Mouse (Mus musculus): ENCODE data around the gene Hist1h3d. TPM values are rescaled to one million over a fixed set of nuclear protein-coding genes. Genes with fewer than 3 reads are reported as not detected.
A peak's percentile ranks its signal among the peaks of the same experiment; 100 is the strongest.
"Not testable (repeated sequence)": the region's sequence is repeated elsewhere in the genome, so short reads cannot be mapped to it uniquely, and the experiment has no call there.

The Hist1h3d gene
- total RNA-seq, 2 experiments from 2014 or later = 96.3 to 159 TPM

- no peak for ATAC-seq (ENCODE audit: poor library complexity, severe bottlenecking)
Measured at GRCm38 (mm10) chr13:23583387-23584068, 8.0 kb downstream of the Hist1h3d start.

DNA sequence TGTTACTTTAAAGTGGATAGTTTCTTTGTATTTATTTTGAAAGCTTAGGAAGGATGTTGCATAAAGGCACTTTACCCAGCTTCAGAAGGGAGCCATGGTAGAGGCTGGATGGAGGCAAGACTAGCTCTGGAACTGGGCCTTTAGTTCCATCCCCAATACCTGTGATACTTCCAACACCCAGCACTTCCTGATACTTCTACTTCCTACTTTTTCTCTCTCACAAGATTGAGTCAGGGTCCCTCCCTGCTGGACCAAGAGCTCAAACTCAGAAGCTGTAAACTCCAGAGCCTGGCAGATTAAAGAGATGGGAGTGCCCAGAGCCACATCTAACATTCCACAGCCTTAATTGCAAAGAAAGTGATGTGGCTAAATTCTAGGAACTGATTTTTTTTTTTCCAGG lies 8.8 kb downstream of the Hist1h3d start:
- no peak for ATAC-seq (ENCODE audit: poor library complexity, severe bottlenecking)

- ATAC-seq (ENCODE audit: poor library complexity, severe bottlenecking) = peak; percentile 36
Measured at GRCm38 (mm10) chr13:23585029-23585441, 9.5 kb downstream of the Hist1h3d start.

DNA sequence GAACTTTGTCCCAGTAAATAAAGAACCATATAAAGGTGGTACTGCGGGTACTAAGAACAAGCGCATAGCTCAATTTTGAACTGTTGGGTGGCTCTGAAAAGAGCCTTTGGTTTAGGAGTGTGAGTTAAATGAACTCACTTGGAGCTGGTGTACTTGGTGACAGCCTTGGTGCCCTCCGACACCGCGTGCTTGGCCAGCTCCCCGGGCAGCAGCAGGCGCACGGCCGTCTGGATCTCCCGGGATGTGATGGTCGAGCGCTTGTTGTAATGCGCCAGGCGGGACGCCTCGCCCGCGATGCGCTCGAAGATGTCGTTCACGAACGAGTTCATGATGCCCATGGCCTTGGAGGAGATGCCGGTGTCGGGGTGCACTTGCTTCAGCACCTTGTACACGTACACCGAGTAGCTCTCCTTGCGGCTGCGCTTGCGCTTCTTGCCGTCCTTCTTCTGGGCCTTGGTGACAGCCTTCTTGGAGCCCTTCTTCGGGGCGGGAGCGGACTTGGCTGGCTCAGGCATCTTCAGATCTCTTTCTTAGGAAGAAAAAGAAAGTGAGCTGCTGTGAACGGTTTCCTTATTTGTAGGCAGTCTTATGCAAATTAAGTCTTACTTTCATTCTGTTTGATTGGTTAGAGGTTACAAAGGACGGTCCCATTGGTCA lies 10.0 kb downstream of the Hist1h3d start:
- peak; percentile 73 for ATAC-seq (ENCODE audit: poor library complexity, severe bottlenecking)

DNA sequence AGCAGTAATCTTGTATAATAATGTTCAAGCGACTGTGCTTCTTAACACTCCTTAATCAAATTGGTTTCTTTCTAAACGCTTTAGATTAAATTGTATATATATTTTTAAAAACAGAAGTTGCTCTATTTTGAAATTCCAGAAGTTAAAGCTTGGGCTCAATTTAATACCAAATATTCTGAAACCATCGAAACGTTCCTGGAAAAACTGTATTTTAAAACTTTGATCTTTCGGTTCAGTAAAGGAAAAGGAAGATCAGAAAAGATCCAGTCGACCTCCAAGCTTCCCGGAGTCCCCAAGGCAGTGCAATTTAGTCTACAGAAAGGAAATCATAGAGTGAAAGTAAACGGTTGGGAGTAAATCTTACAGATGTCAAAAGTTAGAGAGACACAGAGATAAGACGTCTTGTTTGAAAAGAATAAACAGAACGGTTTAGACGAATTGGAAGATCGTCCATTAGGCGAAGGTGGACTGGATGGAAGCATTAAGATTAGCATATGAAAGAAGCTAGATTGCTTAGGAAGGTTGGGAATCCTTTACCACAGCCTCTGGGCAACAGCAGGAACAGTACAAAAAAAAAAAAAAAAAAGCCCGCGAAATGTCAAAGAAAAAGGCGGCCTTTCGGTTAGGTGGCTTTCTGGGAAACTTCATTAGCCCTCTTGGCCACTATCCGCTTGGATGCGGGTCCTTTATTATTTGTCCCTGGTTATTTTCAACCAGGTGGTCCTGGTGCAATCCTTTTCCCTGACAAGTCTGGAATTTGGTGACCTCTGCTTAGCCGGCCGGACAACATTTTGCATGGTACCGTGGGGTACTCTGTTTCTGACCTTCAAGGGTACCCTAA lies 10.8 kb downstream of the Hist1h3d start:
- no peak for ATAC-seq (ENCODE audit: poor library complexity, severe bottlenecking)

GRCm38 (mm10) chr13:23586940-23587225 lies 11.3 kb downstream of the Hist1h3d start:
- ATAC-seq (ENCODE audit: poor library complexity, severe bottlenecking) = no peak

DNA sequence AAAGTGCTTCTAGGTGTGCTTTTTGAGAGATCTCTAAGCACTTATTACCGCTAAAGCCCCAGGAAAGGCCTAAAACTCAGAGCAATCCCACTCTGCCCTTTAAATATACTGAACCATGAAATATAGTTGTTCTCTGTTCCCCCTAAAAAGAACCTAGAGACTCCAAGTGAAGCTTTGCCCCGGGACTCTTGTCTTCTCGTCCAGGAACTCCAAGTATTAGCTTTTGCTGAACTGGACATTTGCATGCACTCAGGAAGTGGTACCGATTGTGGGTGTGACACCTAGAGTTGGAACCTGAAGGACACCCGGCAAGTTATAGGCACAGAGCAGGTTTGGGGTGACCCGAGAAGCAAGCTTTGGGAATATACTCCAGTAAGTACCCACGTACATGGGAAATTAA lies 15.6 kb downstream of the Hist1h3d start:
- no peak for ATAC-seq (ENCODE audit: poor library complexity, severe bottlenecking)

DNA sequence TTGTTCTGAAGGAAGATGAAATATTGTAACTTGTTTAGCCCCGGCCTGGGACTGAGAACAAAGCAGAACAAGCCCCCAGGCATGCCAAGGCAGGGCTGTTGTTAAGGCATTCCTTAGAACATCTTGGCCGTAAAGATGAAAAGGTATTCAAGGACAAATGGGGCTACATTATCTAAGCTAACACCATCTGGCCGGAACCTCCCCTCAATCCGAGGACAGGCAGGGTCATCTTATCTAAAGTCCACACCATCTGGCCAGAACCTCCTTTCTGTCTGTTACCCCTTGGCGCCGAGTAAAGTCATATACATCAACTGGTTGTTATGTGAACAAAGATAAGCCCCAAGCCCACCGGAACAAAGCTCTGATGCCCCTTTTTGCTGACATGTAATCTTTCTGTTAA lies 16.3 kb downstream of the Hist1h3d start:
- ATAC-seq (ENCODE audit: poor library complexity, severe bottlenecking) = not testable (repeated sequence)

- ATAC-seq (ENCODE audit: poor library complexity, severe bottlenecking) = no peak
Measured at GRCm38 (mm10) chr13:23592614-23593013, 17.1 kb downstream of the Hist1h3d start.

DNA sequence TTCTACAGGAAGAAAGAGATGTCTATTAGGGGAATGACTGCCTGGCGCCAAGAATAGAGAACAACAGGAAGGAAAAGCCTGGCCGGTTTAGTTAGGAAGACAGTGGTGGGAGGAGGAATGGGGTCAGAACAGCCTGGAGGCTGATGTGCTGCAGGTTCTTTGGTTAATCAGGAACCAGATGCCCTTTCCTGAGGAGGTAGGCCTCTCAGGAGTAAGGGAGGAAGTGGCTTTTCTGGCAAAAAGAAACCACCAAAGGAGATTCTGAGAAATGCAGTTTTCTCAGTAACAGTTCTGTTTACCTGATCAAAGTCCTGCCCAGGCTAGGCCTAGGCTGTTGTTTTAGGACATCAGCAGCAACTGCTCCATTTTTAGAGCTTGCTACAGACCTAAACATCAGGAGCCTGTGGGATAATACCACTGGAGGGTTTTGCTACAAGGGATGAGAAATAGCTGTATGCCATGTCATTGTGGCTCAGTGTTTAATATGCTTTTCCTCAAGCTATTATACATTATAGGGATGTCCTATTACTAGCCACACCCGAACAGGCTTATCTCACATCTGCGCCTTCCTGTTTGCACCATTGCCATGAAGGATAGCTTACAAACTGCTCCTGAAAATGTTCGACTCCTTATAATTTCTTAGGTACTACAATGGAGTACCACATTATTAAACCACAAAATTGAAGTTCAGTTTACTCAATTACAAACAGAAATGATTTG lies 17.6 kb downstream of the Hist1h3d start:
- no peak for ATAC-seq (ENCODE audit: poor library complexity, severe bottlenecking)

DNA sequence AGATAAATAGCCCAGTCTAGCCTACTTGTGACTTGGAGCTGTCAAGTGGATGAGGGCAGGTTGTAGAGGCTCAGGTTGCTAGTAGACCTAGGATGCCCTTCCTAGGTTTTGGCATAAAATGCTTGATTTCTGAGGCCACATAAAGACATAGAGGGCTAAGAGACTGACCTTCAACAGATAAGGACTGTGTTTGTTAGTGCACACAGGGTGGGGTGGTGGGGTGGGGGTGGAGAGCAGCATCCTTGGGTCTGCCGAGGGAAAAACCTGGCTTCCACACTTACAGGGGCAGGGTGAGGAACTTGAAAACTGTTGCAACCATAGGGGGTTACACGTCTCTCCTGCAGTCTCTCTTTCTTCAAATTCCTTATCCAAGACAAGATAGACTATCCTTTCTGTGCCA lies 19.6 kb downstream of the Hist1h3d start:
- no peak for ATAC-seq (ENCODE audit: poor library complexity, severe bottlenecking)

DNA sequence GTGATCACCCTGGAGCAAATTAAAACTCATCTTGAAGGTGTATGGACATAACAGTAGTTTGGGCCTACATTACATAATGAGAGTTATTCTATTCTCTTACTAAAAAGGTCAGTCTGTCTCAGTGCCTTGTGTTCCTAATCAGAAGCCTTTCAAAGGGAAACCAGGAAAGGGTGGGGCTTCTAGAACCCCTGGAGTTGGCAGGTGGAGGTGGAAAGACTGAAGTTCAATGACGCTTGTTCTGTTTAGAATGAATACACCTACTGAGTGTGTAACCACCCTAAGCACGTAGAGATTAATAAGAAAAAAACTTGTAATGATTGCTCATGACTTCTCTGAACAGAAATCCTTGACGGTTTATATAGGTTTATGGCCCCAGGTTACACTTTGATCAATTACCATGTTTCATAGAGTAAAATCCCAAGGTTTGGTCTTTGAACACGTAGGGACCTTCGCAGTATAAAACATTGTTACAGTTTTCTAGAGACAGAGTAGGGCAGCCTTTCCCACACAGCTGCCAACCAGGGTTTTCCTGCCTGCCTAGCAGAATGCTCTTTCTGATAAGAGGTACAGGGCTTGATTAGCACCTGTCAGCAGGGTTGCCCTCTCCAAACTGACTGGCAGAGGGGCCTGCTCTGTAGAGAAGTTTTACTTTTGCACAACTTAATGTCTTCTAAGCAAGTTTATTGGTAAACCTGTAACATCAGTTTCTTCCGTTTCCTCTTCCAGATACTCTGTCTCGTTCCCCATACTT lies 20.2 kb downstream of the Hist1h3d start:
- no peak for ATAC-seq (ENCODE audit: poor library complexity, severe bottlenecking)

DNA sequence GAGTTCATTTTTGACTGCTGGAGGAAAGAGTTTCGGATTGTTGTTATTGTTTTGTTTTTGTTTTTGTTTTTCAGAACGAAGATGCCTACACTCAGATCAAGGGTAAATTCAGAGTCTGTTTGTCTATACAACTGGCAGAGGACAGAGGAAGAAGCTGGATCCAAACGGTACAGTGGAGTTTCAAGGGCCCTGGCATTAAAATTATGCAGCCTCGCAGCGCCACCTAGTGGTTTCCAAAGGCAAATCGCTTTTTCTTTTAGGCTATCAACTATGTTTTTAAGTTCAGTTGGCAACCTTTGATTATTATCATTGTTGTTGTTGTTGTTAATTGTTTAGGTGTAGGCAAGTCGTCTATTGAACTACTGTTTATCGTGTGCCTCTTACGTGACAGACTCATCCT lies 22.4 kb downstream of the Hist1h3d start:
- ATAC-seq (ENCODE audit: poor library complexity, severe bottlenecking) = peak; percentile 80

GRCm38 (mm10) chr13:23603182-23603699 lies 27.7 kb downstream of the Hist1h3d start:
- no peak for ATAC-seq (ENCODE audit: poor library complexity, severe bottlenecking)

DNA sequence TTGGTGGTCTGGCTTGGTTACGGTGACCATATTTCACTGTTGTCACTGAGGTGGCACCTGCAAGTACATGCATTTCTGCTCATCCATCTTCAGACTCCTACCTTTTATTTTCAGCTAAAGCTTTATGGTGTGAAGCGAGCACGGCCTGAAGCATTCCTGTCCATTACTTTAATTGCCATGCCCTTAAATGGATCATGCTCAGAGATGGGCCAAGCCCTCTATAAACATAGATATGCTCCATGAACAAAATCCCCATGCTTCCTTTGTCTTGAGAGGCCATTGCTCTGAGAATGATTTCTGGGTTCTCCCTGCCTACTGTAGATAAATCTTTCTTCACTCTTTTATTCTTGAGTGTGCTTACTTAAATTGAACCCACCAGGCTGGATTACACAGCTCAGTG lies 28.9 kb downstream of the Hist1h3d start:
- no peak for ATAC-seq (ENCODE audit: poor library complexity, severe bottlenecking)

DNA sequence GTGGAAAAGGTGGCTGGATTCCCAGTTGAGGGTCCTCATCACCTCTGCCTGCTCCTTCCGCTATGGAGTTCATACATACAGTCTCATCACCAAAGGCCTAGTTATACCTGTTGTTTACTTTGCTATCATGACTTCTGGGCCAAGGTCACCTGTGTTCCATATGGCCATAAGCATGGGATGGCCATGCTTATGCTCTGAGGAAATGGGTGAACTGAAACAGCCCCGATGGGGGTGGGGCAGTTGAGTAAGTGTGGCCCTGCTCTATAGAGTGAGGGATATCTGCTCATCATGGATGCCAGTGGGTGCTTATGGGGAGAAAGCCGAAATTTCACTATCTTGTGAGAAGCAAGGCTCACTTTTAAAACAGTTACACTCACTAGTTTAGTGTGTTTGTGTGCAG lies 29.5 kb downstream of the Hist1h3d start:
- ATAC-seq (ENCODE audit: poor library complexity, severe bottlenecking) = no peak

DNA sequence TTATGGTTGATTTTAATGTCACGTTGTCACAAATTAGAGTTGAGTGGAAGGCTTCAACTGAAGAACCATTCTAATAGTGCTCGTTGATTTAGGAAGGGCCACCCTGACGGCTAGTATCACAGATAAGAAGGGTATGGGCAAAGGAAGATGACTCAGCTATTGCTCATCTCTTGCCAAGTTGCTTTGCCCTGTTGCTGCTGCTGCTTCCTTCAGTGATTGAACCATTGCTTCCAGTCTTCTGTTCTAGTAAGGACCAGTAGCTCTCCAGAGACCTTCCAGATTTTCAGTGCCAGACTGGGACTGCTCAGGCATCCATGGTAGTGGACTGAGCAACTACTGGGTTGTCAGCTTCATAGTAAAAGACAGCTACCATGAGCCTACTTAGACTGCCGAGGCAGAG lies 33.6 kb downstream of the Hist1h3d start:
- peak; percentile 35; the same call in 1 of the 2 replicates for ATAC-seq (ENCODE audit: poor library complexity, severe bottlenecking)

GRCm38 (mm10) chr13:23609844-23610243 lies 34.3 kb downstream of the Hist1h3d start:
- ATAC-seq (ENCODE audit: poor library complexity, severe bottlenecking) = no peak

- no peak for ATAC-seq (ENCODE audit: poor library complexity, severe bottlenecking)
Measured at GRCm38 (mm10) chr13:23610393-23610792, 34.8 kb downstream of the Hist1h3d start.

DNA sequence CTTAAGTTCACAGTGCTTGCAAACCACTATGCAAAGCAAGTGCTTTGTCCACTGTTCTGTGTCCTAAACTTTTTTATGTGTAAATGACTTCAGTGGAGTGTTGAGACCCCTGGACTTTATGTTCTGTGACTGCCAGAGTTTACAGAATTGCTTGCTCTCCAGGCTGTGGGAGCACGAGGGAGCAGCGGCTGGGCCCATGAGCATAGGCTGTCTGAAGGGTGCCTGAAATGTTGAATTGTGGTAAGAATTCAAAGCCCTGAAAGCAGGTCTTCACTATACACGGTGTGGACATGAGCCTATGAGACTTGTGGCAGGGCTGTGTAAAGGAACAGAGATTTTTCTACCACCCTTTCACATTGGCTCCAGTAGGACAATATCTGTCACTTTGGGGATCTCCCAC lies 36.1 kb downstream of the Hist1h3d start:
- ATAC-seq (ENCODE audit: poor library complexity, severe bottlenecking) = no peak
